Mouse (Mus musculus) myocyte (in vitro differentiated cells): ENCODE measurements at regions not wholly inside any gene's neighbourhood (a gene's known extent, or its start where the extent isn't known, plus 50 kb on each side); places are given as distances from the start of the nearest gene placed in this dataset.

ENCODE experiments used
- H3K27me3 ChIP-seq: one replicate; pipeline ENCODE4 v1.6.1; 2011; ENCODE audit not compliant: control insufficient read depth, insufficient read depth, insufficient read length
- H3K36me3 ChIP-seq: one replicate; pipeline ENCODE4 v1.6.1; 2011; ENCODE audit not compliant: control insufficient read depth, insufficient read depth
- H3K4me2 ChIP-seq: one replicate; pipeline ENCODE4 v1.6.1; 2011; ENCODE audit warnings: low read depth, control low read depth
- H3K4me3 ChIP-seq: one replicate; pipeline ENCODE4 v1.5.1; 2011; ENCODE audit warnings: mild to moderate bottlenecking, control low read depth, moderate library complexity
- H3K79me2 ChIP-seq: one replicate; pipeline ENCODE4 v1.6.1; 2011; ENCODE audit not compliant: control insufficient read depth, insufficient read depth
- H3ac ChIP-seq: one replicate; pipeline ENCODE4 v1.6.1; 2011; ENCODE audit not compliant: control insufficient read depth, insufficient read length
- CEBPB ChIP-seq: IDR thresholded peaks from 2 replicates; pipeline ENCODE4 v1.6.1; 2011; ENCODE audit warnings: mild to moderate bottlenecking, moderate library complexity; ENCODE audit not compliant: poor library complexity, insufficient read depth, severe bottlenecking
- E2F4 ChIP-seq: IDR thresholded peaks from one replicate; pipeline ENCODE4 v1.6.1; 2011; ENCODE audit warnings: mild to moderate bottlenecking, control low read depth, moderate library complexity; ENCODE audit not compliant: insufficient read depth
- MAX ChIP-seq: IDR thresholded peaks from one replicate; pipeline ENCODE4 v1.6.1; 2011; ENCODE audit warnings: low read depth, mild to moderate bottlenecking, control low read depth
- MYOD1 ChIP-seq, 3 experiments: IDR thresholded peaks; one replicate each; pipeline ENCODE4 v1.6.1; 2011; ENCODE audit warnings: control low read depth in 2 of 3, low read depth in 2 of 3, mild to moderate bottlenecking in 2 of 3, moderate library complexity in 1 of 3; ENCODE audit not compliant: insufficient read length in 2 of 3, control insufficient read depth in 1 of 3
- MYOG ChIP-seq, 3 experiments: IDR thresholded peaks; one replicate each; pipeline ENCODE4 v1.6.1; 2011; ENCODE audit warnings: control low read depth in 2 of 3, low read depth in 2 of 3, mild to moderate bottlenecking in 2 of 3; ENCODE audit not compliant: insufficient read length in 2 of 3, control insufficient read depth in 1 of 3, insufficient read depth in 1 of 3
- POLR2A ChIP-seq: IDR thresholded peaks from one replicate; pipeline ENCODE4 v1.6.1; 2011; ENCODE audit warnings: low read depth, mild to moderate bottlenecking, control low read depth, moderate library complexity; ENCODE audit not compliant: insufficient read length
- POLR2AphosphoS2 ChIP-seq: IDR thresholded peaks from one replicate; pipeline ENCODE4 v1.6.1; 2011; ENCODE audit warnings: low read depth, control low read depth; ENCODE audit not compliant: insufficient read length
- REST ChIP-seq: IDR thresholded peaks from one replicate; pipeline ENCODE4 v1.6.1; 2011; ENCODE audit warnings: mild to moderate bottlenecking, control low read depth, moderate library complexity; ENCODE audit not compliant: insufficient read depth, insufficient read length
- SRF ChIP-seq: IDR thresholded peaks from one replicate; pipeline ENCODE4 v1.6.1; 2011; ENCODE audit warnings: low read depth; ENCODE audit not compliant: control insufficient read depth, insufficient read length
- TCF12 ChIP-seq: IDR thresholded peaks from one replicate; pipeline ENCODE4 v1.6.1; 2011; ENCODE audit warnings: mild to moderate bottlenecking, control low read depth; ENCODE audit not compliant: poor library complexity, insufficient read depth, severe bottlenecking
- TCF3 ChIP-seq: IDR thresholded peaks from one replicate; pipeline ENCODE4 v1.6.1; 2011; ENCODE audit warnings: low read depth, control low read depth; ENCODE audit not compliant: insufficient read length
- USF1 ChIP-seq: IDR thresholded peaks from one replicate; pipeline ENCODE4 v1.6.1; 2011; ENCODE audit warnings: low read depth, mild to moderate bottlenecking, control low read depth, moderate library complexity

- H3ac ChIP-seq, result no peak overlapping the region
- H3K36me3 ChIP-seq, result no peaks in the 10 kb centered on the region
- no peaks in the 10 kb centered on the region for H3K79me2 ChIP-seq
- no peak overlapping the region for H3K4me2 ChIP-seq
- H3K27me3 ChIP-seq, result no peaks in the 10 kb centered on the region
- H3K4me3 ChIP-seq, result no peak overlapping the region
- TF ChIP-seq MYOD1 (IDR thresholded peaks at IDR 0.05; ENCODE audit: control insufficient read depth in 1 of 3, insufficient read length in 2 of 3, low read depth in 2 of 3) (no peak), USF1 (no peak), POLR2A (no peak), E2F4 (no peak), CEBPB (no peak), SRF (no peak), POLR2AphosphoS2 (no peak), TCF3 (no peak), REST (no peak), MAX (no peak), MYOG (IDR thresholded peaks at IDR 0.05; ENCODE audit: control insufficient read depth in 1 of 3, insufficient read depth in 1 of 3, insufficient read length in 2 of 3, low read depth in 2 of 3) (no peak), TCF12 (no peak)
Observed at GRCm38 (mm10) chr3:106966198-106966597, 69.8 kb upstream of the Kcna3 start.

- H3K79me2 ChIP-seq, result no peaks in the 10 kb centered on the region
- no peaks in the 10 kb centered on the region for H3K27me3 ChIP-seq
- H3K4me3 ChIP-seq, result no peak overlapping the region
- H3K4me2 ChIP-seq, result no peak overlapping the region
- TF ChIP-seq TCF3, result no peak
- no peak for TF ChIP-seq POLR2AphosphoS2
- no peak for TF ChIP-seq E2F4
- TF ChIP-seq REST, result no peak
- TF ChIP-seq MYOG (IDR thresholded peaks at IDR 0.05; ENCODE audit: control insufficient read depth in 1 of 3, insufficient read depth in 1 of 3, insufficient read length in 2 of 3, low read depth in 2 of 3), result no peak
- no peak for TF ChIP-seq MAX
- TF ChIP-seq MYOD1 (IDR thresholded peaks at IDR 0.05; ENCODE audit: control insufficient read depth in 1 of 3, insufficient read length in 2 of 3, low read depth in 2 of 3), result no peak
- TF ChIP-seq SRF, result no peak
- no peak for TF ChIP-seq CEBPB
- TF ChIP-seq POLR2A, result no peak
- TF ChIP-seq USF1, result no peak
- no peak for TF ChIP-seq TCF12
- H3K36me3 ChIP-seq, result no peaks in the 10 kb centered on the region
- no peak overlapping the region for H3ac ChIP-seq
Observed at GRCm38 (mm10) chr3:106967479-106967878, 68.5 kb upstream of the Kcna3 start.

- Histone ChIP-seq H3K4me3 (no peak overlapping the region), H3ac (no peak overlapping the region), H3K36me3 (no peaks in the 10 kb centered on the region), H3K79me2 (no peaks in the 10 kb centered on the region), H3K4me2 (no peak overlapping the region), H3K27me3 (no peaks in the 10 kb centered on the region)
- TF ChIP-seq SRF (no peak), TCF3 (no peak), CEBPB (no peak), MYOG (IDR thresholded peaks at IDR 0.05; ENCODE audit: control insufficient read depth in 1 of 3, insufficient read depth in 1 of 3, insufficient read length in 2 of 3, low read depth in 2 of 3) (no peak), REST (no peak), USF1 (no peak), MYOD1 (IDR thresholded peaks at IDR 0.05; ENCODE audit: control insufficient read depth in 1 of 3, insufficient read length in 2 of 3, low read depth in 2 of 3) (no peak), POLR2A (no peak), TCF12 (no peak), MAX (no peak), E2F4 (no peak), POLR2AphosphoS2 (no peak)
Observed at GRCm38 (mm10) chr3:106974114-106974789, 61.7 kb upstream of the Kcna3 start.

GRCm38 (mm10) chr3:106978728-106979127 is 57.2 kb upstream of the Kcna3 start:
- Histone ChIP-seq H3K27me3 (no peaks in the 10 kb centered on the region), H3ac (no peak overlapping the region), H3K4me2 (no peak overlapping the region), H3K4me3 (no peak overlapping the region), H3K79me2 (no peaks in the 10 kb centered on the region), H3K36me3 (no peaks in the 10 kb centered on the region)
- TF ChIP-seq MAX, result no peak
- no peak for TF ChIP-seq SRF
- TF ChIP-seq TCF3, result no peak
- TF ChIP-seq REST, result no peak
- TF ChIP-seq USF1, result no peak
- TF ChIP-seq TCF12, result no peak
- no peak for TF ChIP-seq MYOD1 (IDR thresholded peaks at IDR 0.05; ENCODE audit: control insufficient read depth in 1 of 3, insufficient read length in 2 of 3, low read depth in 2 of 3)
- no peak for TF ChIP-seq POLR2A
- no peak for TF ChIP-seq E2F4
- TF ChIP-seq CEBPB, result no peak
- TF ChIP-seq POLR2AphosphoS2, result no peak
- TF ChIP-seq MYOG (IDR thresholded peaks at IDR 0.05; ENCODE audit: control insufficient read depth in 1 of 3, insufficient read depth in 1 of 3, insufficient read length in 2 of 3, low read depth in 2 of 3), result no peak

- no peaks in the 10 kb centered on the region for H3K79me2 ChIP-seq
- no peak for TF ChIP-seq REST
- TF ChIP-seq TCF12, result no peak
- TF ChIP-seq TCF3, result no peak
- no peak for TF ChIP-seq POLR2AphosphoS2
- no peak for TF ChIP-seq CEBPB
- TF ChIP-seq E2F4, result no peak
- TF ChIP-seq SRF, result no peak
- no peak for TF ChIP-seq MYOD1 (IDR thresholded peaks at IDR 0.05; ENCODE audit: control insufficient read depth in 1 of 3, insufficient read length in 2 of 3, low read depth in 2 of 3)
- TF ChIP-seq MAX, result no peak
- H3ac ChIP-seq, result no peak overlapping the region
Observed at GRCm38 (mm10) chr3:106980914-106981313, 55.1 kb upstream of the Kcna3 start.

More at GRCm38 (mm10) chr3:106980914-106981313, 55.1 kb upstream of the Kcna3 start:
- no peak overlapping the region for H3K4me2 ChIP-seq
- no peak overlapping the region for H3K4me3 ChIP-seq
- no peaks in the 10 kb centered on the region for H3K36me3 ChIP-seq
- no peaks in the 10 kb centered on the region for H3K27me3 ChIP-seq
